Mouse (Mus musculus) testis, postnatal 10 days (tissue): ENCODE measurements around the gene Gm29797.

Experiments
- DNase-seq: peaks from one replicate; pipeline ENCODE4 v3.0.0; 2021; ENCODE audit warnings: low spot score

Gm29797 gene

DNA sequence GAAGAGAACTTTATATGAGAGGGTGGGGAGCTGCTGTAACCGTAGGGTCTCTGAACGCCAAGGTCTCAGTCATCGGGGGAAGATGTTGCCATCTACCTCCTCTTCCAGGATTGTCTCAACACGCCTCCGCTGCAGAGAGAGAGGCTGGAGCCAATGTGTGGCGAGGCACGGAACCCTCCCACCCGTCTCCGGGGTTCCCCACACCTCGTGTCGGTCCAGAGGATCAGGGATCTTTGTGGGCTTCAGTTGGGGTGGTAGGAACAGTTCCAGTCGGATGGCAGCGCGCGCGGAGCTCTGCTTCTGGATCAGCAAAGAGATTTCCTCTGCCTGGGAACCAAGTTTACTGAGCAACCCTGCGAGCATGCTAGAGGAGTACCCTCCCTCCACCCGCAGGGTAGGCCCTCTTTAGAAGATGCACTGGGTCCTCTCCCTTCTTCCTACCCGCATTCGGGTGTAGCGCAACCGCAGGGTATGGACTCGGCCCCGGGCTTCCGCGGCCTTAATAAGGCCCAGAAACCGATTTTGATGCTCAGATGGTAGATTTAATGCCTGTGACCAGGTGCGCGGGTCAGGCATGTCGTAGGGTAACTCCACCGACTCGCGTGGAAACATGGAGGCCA, 40.1 kb downstream of the Gm29797 start:
- DNase-seq, result peak; percentile 34

DNA sequence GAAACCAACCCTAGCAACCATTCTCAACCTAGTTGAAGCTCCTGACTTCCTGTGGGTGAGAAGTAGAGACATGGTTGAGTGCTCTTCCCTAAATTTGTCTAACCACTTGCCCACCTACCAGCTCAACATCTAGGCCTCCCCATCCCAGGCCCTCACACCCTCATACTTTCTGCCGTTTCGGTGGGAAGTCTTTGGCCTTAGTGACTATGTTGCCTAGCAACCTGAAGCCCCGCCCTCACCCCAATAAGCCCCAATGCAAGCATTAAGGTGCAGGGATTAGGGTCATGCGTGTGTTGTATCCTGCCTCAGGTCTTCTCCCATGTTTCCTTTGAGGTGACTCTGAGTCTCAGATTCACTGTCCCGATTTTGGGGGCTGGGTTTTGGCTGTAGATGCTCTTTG, 41.4 kb downstream of the Gm29797 start, which contains the start of gene Lkaaear1:
Gene Lkaaear1, minus strand, starts transcription at position 202 of the 400 bp plus-strand sequence.
- DNase-seq, result peak; percentile 41

DNA sequence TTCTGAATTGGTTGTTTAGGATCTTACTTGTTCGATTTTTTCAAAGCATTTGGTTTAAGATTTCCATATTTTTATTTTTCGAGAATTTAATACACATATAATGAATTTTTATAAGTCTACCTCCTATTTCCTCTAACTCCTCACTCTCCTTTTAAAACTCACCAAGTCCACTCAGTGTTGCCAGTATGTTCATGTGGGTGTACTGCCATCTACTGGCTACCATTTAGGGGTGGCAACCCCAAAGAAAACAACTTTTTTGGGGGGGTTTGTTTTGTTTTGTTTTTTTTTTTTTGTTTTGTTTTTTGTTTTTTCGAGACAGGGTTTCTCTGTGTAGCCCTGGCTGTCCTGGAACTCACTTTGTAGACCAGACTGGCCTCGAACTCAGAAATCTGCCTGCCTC, 49.8 kb downstream of the Gm29797 start:
- no peak for DNase-seq
